Mouse (Mus musculus) A20 (cell line): Measurements from ENCODE around the gene Prl7c1.
"Not testable (repeated sequence)": the region's sequence is repeated elsewhere in the genome, so short reads cannot be mapped to it uniquely, and the experiment has no call there.

Experiments
- DNase-seq: peaks from one replicate; pipeline ENCODE4 v3.0.0-alpha.2; 2011; ENCODE audit warnings: low read depth, low spot score

Gene Prl7c1

GRCm38 (mm10) chr13:27780704-27781103, at the start of gene Prl7c1:
Prl7c1 (minus strand) TSS chr13:27780804.
- not testable (repeated sequence) for DNase-seq

DNA sequence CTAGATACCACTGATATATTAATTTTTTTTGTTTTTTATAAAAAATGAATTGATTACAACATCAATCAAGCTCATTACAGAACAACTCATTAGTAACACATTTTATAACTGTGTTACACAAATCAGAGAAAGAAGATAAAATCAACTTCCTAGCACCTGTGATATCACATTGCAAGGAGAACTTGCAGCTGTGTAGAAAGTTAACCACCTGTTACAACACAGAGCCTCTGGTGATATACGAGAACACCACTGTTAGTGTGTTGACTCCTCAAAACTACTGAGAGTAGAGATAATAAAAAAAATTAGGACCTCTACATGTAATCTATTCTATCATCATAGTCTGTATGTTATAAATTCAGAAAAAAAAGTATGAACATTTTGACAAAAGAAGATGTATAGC, 22.2 kb upstream of the Prl7c1 start:
- DNase-seq: no peak

GRCm38 (mm10) chr13:27801354-27801753, 20.8 kb upstream of the Prl7c1 start, which contains the start of gene Prl2a1:
Prl2a1 (plus strand) TSS chr13:27801654.
- DNase-seq: no peak

DNA sequence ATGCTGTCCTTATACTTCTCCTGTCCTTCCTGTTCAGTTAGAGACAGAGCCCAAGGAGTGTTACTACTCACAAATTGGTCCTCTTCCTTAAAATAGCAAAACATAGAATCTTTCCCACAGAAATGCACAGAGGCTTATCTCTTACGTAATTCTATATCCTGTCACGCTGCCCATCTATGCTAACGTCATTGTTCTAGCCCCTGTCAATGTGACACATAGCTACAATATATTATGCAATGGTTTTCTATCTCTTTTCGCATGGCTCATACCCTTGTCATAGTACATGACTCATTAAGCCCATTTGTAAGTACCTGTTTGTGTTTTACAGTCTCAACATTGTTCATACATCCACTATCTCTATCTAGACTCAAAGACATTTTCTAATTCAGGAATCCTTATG, 18.7 kb upstream of the Prl7c1 start:
- no peak for DNase-seq

DNA sequence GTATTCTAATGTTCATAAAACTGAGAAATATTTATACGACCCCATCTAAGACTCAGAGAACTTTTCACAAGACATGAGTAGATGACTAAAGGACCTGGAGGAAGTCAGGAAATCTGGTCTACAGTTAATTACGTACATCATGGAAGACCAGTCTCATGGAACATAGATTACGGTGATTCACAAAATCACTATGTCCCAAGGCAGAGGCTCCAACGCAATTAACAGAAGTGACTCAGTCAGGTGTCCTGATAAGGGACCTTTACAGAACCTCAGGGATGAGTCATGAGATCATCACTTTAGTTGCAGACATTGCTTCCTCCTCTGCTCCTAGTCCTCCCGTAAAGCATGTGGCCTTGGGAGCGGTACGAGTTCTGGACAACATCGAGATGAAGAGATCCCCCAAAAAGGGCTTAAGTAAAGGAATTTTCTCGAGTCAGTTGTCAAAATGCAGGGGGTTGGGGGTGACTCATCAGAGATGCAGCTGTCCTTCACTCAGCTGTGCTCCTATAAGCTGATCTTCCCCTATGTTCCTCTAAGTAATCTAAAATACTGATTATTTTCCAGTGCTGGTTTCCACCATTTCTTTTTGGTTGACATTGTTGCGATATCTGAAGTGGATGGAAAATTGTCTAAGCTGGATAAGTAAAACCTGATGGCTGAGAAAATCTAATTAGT, 46.0 kb downstream of the Prl7c1 start:
- DNase-seq: no peak

- DNase-seq: not testable (repeated sequence)
These were observed 50.2 kb downstream of the Prl7c1 start for GRCm38 (mm10) chr13:27730286-27730959.

DNA sequence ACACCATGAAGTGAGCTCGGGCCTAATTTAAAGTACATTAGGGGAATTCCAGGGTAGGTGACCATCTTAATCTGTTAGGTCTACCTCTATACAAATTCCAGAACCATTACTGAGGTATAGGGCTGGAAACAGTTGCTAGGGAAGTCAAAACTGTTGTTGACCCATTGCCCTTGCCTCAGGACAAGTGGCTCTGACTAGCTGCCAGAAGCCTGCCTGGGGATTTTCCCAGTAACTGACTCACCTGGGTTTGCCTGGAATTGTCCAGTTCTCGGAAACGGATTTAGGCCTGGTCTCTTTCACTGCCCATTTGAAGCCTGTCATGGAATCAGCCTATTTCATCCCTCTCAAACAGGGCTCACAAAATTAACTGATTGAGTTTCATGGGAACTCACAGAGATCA, 55.5 kb downstream of the Prl7c1 start:
- not testable (repeated sequence) for DNase-seq
